Mouse (Mus musculus): ENCODE measurements around the gene Sfn.

Gene Sfn

DNA sequence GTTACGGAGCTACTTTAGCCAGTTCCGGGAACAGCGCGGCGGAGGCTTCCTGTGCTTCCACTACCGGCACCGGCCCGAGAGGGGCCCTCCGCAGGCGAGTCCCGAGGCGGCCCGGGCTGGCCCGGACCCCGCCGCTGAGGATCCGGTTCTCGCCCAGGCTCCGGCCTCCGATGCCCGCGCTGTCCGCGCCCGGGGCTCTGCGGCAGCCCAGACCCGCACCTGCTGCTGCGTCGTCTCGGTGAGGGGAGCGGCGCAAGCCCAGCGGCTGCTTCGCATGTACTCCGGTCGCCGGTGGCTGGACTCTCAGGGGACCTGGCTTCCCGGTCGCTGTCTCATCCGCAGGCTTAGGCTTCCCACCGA, 27.1 kb downstream of the Sfn start:
- no peak for DNase-seq

GRCm38 (mm10) chr4:133574070-133574842, 27.7 kb downstream of the Sfn start, which contains the start of gene Gpatch3:
Gene Gpatch3, plus strand, starts transcription at chr4:133574745.
- DNase-seq, result peak; percentile 79 to 82

DNA sequence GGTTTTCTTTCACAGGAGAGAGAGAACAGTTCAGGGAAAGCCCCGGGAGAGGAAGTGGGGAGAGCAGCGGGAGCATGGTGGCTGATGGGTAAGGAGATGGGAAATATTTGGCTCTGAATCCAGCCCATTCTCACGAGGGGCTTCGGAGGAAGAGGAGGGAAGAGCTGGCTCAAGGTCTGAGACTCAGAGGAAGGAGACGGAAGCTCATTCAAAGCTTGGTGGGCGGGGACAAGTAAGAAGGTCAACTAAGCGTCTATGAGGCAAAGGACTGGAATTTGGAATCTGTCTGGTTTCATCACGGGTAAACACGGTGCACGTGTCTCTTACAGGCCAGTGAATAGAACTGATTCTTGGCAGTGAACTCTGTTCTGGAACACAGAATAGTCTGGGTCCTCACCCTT, 31.9 kb downstream of the Sfn start:
- DNase-seq, result no peak

DNA sequence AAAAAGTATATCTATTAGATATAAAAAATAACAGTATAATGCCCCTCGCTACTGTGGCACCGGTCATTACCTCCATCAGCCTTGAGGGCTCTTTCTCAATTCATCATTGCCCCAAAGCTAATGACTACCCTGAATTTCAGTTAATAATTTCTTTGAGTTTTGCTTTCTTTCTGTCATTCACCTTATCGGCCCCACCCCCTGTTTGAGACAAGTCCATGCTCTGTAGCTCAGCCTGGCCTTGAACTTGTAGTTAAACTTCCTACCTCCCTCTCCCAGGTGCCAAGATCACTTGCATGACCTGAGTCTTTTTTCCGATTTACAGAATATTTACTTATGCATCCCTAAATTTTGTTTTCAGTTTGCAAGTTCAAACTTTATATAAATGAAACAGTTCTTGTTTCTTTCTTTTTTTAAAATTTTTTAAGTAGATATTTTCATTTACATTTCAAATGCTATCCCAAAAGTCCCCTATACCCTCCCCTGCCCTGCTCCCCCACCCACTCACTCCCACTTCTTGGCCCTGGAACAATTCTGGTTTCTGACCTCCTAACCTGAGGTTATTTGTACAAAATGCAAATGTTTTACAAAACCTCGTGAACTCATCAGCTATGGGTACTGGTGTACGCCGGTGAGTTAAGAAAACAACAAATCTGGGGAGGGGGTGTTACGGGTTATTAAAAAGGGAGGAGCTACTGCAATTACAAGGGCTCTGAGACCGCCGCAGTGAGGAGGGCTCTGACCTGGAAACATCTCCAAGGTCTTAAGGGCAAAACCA, 32.5 kb downstream of the Sfn start:
- DNase-seq, result no peak

DNA sequence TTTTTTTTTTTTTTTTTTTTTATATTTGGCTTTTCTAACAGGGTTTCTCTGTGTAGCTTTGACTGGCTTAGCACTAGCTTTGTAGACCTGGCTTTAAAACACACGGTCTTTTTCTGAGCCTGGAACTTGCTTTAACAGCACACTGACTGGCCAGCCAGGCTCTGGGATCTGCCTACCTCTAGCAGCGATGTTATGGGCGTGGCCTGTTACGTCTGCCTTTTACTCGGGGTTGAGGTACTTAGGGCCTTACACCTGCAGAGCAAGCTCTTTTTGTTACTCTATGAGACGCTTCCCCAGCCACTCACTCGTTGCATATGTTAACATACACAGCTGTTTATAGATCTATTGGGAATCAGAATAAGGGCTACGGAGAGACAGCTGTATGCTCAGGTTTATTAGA, 34.7 kb downstream of the Sfn start:
- DNase-seq, result no peak

DNA sequence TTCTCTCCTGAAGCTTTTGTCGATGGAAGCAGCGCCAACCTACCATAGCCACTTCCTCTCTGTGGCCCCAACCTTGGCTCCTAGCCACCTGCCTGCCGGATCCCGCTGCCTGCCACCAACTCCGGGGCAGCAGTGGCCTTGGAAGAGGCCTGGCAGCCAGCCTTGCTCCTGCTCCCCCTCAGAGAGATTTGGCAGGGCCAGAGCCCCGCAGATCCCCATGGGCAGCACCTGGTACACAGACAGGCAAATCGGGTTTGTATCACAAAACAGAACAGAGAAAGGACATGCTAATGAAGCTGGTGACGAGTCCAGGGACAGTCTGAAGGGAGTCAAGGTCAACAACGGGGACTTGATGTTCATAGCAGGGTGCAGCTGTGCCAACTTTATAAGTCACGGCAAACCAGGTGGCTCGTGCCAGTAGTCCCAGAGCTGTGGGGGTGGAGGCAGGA, 38.8 kb downstream of the Sfn start:
- no peak for DNase-seq

DNA sequence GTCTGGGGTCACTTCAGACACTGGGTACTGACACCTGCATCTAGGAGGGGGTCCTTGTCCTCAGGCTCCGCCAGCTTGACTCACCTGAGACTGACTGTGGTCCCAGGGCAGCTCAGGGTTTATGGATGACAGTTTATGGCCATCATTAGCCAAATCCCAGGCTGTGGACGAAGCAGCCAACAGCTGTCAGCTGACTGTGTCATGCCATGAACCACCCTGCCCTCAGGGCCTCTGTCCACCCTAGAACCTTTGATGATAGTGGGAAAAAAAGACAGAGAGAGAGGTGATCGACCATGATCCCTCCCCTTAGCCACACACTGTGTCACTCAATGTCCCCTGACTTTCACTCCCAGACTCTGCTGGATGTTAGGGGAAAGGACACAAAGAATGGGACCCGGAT, 40.3 kb downstream of the Sfn start:
- no peak for DNase-seq

DNA sequence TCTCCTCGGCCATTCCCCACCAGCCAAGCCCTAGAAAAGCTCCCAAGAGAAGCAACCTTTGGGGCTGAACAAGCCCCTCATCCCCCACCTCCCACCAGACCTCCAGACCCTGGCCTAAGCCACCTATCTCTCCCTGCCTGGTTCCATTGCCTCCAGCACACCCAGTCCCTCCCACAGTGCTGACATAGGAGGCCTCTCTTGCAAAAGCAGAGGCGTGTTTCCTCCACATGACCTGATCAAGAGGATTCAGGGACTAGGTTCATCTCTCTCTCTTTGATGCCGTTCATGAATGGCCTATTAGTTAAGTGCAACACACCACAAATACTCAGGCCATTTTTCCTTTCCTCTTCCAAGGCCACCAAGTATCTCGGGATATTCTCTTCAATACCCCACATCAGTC, 42.1 kb downstream of the Sfn start:
- no peak for DNase-seq

GRCm38 (mm10) chr4:133557041-133557717, 44.8 kb downstream of the Sfn start:
- no peak for DNase-seq

DNA sequence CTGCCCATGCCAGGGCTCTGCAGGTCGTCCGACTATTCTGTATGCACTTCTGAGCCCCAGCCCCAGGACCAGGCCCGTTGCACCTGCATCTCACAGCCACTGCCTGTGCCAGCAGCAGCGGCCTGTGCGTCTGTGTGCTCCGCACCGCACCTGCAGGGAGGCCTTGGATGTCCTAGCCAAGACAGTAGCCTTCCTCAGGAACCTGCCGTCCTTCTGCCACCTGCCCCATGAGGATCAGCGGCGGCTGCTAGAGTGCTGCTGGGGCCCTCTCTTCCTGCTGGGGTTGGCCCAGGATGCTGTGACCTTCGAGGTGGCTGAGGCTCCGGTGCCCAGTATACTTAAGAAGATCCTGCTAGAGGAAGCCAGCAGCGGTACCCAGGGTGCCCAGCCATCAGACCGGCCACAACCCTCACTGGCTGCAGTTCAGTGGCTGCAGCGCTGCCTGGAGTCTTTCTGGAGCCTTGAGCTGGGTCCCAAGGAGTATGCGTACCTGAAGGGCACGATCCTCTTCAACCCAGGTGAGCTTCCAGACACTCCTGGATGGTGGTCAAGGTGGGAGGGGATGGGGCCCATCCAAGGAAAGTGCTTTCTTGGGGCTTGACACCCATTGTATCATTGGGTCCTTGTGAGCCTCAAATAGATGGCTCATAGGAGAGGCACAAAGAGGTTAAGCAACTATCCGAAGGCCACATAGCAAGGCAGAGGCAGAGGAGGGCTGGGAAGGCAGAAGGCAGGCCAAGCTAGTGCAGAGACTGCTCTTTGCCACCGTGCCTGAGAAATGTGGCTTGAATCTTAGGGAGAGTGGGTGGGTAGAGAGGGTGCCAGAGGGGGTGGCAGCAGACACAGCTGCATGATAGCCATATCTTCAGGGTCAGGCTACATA, 48.3 kb downstream of the Sfn start:
- DNase-seq, result no peak

GRCm38 (mm10) chr4:133552768-133553447, 49.1 kb downstream of the Sfn start, which contains the start of gene Nr0b2:
Gene Nr0b2, plus strand, starts transcription at chr4:133553376.
- no peak for DNase-seq

- no peak for DNase-seq
Measured at GRCm38 (mm10) chr4:133552029-133552428, 49.9 kb downstream of the Sfn start.

Data from thymus, postnatal 36 days (tissue).